Mouse (Mus musculus): ENCODE measurements around the gene G0s2.

Gene G0s2

DNA sequence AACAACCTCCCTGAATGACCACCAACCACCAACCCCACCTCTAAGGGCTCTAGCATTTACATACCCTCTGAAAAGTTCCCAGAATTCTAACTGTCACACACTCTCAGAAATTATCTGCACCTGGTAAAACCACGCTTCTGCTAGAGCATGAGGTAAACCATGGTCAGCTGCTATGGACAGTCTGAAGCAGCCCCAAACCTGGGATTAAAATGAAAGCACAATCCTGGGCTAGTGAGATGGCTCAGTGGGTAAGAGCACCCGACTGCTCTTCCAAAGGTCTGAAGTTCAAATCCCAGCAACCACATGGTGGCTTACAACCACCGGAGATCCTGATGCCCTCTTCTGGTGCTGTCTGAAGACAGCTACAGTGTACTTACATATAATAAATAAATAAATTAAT is 19.1 kb downstream of the G0s2 start:
- in situ Hi-C loops (cut with MboI, MseI): loop anchor here (5.0 kb wide), 1 partner anchor 73 kb away; no protein-coding TSS in a partner anchor

DNA sequence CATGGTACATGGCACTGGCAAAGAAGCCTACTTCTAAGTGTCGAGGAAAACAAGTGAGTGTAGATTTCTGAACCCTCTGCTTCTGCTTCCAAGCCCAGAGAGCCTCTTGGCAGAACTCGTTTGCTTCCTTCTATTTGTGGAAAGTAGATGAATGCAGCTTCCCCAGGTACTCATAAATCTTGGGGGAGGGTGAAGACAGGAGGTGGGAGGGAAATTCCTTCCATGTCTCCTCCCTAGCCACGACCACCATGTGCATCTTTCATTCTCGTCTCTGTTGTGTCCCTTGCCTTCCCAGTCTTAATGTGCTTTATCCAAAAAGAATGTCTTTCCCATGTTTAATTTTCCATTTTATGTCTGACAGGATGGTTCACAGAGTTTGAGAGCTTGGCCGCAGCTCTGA is 20.4 kb downstream of the G0s2 start:
- in situ Hi-C loops (cut with MboI, MseI): loop anchor here (5.0 kb wide), 1 partner anchor 75 kb away; no protein-coding TSS in a partner anchor

DNA sequence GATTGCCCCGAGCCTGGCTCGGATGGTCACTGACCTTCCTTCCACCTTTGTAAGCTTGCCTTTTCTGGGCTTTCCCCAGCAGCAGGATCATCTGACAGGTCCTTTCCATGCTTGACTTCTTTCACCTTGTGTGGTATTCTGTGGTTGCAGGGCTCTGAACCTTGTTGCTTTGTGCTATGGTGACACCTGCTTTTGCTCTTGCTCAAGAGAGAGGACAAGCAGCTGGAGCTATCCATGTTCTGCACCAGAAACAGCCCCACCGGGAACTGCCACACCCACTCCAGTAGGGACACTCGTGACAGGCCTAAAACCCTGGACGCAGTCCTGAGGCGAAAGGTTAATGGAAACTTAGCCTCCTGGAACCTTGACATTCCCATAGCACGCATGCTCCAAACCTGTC is 21.6 kb downstream of the G0s2 start:
- in situ Hi-C loops (cut with MboI, MseI): loop anchor here (5.0 kb wide), 1 partner anchor 76 kb away; no protein-coding TSS in a partner anchor

DNA sequence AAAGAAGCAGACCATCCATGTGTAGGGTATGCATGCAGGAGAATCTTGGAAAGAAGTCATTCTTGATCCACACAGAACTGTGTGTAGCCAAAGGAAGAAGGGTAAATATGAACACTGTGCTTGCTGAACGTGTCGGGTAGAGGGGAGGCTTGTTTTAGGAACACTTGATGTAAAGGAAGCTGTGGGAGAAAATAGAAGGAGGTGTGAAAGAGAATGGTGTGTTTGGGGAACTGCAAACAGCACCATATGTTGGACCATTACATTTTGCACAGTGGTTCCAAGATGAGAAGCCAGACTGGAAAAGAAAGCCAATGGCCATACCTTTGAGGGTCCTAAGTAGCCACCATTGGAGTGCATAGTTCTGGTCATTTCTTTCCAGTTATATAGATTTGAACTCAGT is 23.0 kb downstream of the G0s2 start:
- in situ Hi-C loops (cut with MboI, MseI): loop anchor here (5.0 kb wide), 1 partner anchor 77 kb away; no protein-coding TSS in a partner anchor

DNA sequence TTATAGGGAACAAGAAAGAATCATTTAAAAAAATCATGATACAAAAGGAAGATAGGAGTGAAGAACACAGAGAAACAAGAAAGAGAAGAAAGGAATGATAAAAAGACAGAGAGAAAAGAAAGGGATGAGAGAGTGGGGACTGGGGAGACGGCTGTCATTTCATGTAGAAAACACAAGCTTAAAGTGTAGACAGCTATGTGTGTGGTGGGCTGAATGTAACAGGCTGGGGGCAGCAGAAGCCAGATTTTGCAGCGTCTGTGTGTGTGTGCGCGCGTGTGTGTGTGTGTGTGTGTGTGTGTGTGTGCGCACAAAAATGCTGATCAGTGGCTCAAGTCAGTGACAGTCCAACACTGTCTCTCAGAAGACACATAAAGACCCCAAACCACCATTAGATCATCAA is 28.8 kb downstream of the G0s2 start:
- in situ Hi-C loops (cut with MboI, MseI): no loop called here

DNA sequence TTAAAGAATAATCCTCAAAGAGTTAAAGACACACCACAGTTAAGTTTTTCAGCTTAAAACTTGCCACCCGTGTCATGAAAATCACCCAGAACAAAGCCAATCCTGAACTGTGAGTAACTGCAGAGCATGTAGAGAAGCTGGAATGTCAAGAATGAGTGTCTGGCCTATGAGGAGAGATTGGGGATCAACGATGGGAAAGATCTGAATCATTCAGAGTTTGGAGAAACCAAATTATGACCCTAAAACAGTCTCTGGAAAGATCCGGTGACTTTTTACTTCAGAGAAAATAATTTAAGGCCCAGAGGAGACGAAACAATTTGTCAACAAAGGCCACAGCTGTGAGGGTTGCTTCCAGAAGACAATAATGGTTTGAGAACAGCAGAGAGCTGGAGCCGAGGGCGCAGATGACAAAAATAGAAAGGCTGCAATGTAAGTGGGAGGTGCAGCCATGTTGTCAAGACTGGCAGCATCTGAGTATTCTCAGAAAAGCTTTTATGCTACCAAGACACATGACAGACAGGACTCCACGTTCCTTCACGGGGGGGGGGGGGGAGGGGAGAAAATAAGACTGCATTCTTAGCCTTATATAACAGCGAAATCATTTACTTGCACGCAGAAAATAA is 29.3 kb downstream of the G0s2 start:
- in situ Hi-C loops (cut with MboI, MseI): no loop called here

DNA sequence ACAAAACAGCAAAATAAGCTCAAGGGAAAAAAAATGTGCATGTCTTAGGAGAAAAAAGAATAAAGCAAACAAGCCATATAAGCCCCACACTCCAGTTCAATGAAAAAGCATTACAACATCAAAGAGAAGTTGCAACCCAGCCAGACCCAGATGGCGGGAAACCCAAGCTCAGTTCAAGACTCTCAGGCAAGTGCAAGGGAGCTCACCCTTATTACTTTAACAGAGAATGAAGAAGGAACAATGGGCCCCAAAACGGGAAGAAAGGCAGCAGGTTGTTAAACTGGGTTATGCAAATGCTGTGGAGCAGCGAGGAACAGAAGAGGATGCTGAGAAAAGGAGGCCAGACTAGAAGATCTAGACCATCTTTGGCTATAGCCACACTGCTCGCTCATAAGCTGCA is 30.2 kb downstream of the G0s2 start:
- in situ Hi-C loops (cut with MboI, MseI): no loop called here

DNA sequence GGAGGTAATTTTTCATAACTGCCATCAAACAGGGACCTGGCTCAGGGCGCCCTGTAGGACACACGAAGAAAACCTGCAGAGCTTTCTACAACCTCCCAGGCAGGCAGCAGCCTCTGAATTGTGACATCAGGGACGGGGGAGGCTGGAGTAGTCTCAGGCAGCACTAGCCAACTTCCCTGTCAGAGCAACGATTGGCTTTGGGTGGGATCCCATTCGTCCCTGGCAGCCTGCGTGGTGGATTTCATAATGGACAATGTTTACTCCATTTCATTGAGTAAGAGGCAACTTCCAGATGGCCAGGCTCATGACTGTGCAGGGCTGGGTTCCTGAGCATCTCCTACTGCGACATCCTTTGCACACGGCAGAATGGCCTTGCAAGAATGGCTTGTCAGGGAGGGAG is 30.8 kb downstream of the G0s2 start:
- in situ Hi-C loops (cut with MboI, MseI): no loop called here

DNA sequence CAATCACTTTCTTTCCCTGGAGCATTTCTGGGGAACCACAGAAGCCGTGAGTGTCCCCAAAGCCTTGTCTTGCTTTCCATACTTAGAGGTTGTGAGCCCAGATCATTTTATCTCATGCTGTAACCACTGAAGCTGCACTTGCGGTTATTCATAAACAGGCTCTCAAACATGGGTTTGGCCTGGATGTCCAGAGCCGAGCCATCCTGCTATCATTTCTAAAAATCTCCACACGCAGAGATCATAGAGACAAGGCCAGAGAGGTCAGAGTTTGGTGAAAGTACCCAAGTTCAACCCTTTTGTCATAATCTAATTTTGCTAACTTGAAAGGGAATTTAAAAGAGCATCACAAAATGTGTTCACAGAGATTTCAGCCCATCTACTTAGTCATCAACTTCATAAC is 31.6 kb downstream of the G0s2 start:
- in situ Hi-C loops (cut with MboI, MseI): no loop called here

DNA sequence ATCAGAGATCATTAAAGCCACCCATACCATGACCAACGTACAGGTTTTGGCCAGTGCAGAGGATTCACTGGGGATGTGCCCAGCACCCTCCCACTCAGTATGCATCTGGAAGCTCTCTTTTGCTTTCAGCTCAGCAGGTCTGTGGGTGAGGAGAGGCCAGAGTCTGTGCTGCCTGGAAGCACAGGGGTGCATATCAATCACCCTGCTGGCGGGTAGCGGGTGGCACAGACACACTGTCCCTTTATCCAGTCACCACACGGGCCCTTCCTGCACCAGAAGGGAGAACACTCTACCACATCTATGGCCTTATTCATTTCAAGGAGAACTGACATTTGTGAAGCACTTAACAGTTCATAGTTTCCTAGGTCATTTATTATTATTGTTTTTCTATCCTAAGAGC is 34.6 kb downstream of the G0s2 start:
- in situ Hi-C loops (cut with MboI, MseI): no loop called here

DNA sequence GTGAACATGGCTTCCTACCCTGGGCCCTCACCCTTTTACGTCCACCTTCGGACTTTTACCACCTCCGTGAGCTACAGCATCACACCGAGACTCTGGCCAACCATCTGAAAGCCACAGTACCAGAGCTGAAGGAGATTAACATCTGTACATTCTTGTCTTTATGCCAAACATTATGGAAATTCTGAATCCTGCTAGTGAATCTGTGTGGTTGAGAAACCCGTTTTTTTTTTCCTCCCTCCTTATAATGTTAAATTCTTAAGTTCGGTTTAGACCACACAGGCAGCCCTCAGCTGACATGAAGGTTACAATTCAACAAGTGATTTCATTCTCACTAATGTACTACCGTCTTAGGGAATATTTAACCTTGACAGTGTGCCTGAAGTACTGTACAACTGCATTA is 38.1 kb downstream of the G0s2 start:
- in situ Hi-C loops (cut with MboI, MseI): no loop called here

DNA sequence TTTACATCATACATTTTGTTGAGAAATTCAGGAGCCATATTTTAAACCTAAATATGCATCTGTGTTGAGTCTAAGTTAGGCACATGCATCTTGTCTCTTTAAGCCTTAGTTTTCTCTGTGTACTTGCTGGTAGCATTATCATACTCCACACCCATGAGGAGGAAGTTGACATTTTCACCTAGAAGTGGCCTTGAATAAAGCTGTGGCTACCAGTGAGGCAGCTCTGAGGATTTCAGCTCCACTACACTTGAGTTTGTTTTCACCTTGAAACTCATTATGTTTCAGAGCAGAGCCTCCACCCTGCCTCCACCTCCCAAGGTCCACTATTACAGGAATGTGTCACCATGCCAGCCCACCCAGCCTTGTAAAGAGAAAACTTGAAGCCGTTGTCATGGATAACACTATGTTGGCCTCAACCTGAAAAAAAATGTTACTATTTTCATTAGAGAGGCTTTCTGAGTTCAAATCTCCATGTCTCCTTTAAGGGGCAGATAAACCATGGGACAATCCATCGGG is 38.8 kb downstream of the G0s2 start:
- in situ Hi-C loops (cut with MboI, MseI): no loop called here

DNA sequence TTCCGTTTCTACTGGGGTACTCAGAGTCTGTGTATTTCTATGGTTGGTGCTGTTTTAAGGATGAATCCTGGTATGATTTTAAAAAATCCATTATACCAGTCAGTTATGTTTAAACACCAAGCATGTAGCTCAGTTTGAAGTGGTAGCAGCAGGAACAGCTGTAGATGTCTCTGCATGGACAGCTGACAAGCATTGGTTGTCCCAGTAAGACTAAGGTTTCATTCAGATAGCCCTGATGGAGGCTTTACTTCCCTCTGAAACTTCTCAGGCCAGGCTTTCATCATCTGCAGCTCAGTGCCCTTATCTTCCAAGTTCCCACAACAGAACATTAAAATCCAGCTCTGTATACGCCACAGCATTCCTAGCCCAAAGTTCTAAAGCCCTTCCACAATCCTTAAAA is 40.3 kb downstream of the G0s2 start:
- in situ Hi-C loops (cut with MboI, MseI): no loop called here

DNA sequence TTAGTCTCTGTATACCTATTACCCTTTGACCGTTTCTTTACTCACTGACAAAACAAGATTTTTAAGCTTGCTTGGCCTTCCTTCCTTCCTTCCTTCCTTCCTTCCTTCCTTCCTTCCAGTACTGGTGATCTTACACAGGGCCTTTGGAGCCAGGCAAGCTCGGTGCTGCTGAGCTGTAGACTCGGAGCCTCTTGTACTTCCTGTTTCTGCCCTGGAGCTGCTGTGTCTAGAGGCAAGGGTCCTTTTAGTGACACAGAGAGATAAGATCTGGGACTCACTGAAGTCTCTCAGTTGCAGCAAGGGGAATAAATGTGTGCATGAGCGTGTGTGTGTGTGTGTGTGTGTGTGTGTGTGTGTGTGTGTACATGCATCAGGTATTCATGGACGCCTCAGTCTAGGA is 42.1 kb downstream of the G0s2 start:
- in situ Hi-C loops (cut with MboI, MseI): no loop called here

DNA sequence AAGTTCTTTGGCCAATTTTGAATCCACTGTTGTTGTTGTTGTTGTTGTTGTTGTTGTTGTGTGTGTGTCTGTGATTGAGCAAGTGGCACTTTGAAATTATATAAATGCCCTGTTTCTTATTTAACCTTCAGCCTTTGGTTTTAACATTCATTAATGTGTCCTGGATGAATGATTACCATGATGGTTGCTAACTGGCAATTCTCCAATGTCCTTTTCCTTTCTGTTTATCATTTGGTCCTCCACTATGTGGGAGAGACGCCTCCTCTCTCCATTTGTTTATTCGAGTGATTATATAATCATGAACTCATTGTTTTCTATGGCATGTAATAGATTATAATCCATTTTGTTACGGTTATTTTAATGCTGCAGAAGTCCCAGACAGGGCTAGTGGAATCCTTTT is 42.5 kb downstream of the G0s2 start:
- in situ Hi-C loops (cut with MboI, MseI): no loop called here

DNA sequence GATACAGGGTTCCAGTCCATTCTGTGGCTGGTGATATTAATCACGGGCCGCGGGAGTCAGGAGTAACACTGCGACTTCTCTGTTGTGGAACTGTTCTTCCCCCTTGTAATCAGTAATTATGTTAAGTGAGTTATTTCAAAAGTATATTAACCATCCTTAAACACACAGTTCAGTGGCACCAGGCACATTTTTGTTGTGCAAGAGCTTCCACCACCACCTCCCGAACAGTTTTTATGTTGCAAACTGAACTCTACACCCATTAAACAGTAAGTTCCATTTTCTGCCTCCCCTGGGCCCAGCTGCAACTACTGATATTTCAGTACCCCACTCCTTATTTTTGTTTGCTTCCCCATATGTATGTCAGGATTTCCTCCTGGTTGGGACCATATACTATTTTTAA is 43.4 kb downstream of the G0s2 start:
- in situ Hi-C loops (cut with MboI, MseI): loop anchor here (5.0 kb wide), 1 partner anchor 88 kb away; no protein-coding TSS in a partner anchor

DNA sequence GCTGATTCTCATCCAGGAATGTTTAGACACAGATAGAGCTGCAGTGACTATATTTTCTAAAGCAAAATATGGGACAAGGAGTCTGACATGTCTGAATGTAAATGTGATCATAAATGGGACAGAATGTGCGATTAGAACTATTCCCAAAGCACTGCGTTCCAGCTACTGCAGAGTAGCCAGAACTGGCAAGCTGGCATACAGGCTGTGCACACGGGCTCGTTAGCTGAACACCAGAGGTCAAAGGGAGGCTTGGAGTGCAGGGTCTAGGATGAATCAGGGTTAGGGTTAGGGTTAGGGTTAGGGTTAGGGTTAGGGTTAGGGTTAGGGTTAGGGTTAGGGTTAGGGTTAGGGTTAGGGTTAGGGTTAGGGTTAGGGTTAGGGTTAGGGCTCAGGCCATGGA is 45.5 kb downstream of the G0s2 start:
- in situ Hi-C loops (cut with MboI, MseI): loop anchor here (5.0 kb wide), 1 partner anchor 90 kb away; no protein-coding TSS in a partner anchor

DNA sequence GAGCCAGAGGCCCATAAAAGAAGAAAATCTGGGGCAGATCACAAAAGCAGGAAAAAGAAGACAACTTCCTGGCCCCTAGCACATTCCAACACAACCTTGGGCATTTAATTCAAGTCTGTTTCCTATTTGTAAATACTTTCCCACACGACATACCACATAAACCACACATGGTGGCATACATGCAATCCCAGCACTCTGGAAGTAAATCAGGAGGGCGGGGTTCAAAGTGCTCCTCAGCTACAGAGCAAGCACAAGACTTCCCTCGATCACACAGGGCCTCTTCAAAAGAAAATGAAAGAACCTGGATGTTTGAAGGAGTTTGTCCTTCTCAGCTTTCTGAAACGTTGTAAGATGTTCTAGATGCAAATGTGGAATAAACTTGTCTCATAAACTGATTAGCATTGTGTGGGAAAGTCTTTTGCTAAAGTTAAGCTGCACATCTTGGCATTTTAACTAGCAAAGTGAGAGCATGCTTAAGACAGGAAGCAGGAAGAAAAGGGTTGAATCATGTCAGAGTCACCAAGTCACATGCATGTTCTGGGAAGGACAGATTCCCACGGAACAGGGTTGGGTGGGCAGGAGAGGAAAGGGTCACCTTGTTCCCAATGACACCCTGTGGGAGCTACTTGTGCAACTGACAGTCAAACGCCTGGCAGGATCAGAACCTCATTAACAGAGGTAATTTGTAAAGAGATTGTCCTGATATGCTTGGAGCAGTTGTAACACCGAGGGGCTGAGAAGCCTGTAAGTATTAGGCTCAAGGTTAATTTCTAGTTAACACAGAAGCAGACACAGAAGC is 46.1 kb downstream of the G0s2 start:
- in situ Hi-C loops (cut with MboI, MseI): loop anchor here (5.0 kb wide), 1 partner anchor 90 kb away; no protein-coding TSS in a partner anchor

DNA sequence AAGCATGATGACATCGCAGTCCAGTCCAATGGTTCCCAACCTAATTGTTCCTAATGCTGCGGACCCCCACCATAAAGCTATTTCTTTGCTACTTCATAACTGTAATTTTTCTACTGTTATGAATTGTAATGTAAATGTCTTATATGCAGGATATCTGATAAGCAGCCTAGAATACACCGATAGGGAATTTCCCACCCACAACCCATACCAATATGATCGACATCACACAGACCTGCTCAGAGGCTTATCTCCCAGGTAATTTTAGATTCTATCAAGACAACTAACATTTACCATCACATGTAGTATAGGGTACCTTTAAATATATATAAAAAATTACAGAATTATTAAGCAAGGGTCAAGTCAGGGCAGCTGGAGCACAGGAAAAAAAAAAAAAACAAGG is 46.9 kb downstream of the G0s2 start:
- in situ Hi-C loops (cut with MboI, MseI): loop anchor here (5.0 kb wide), 1 partner anchor 91 kb away; no protein-coding TSS in a partner anchor

DNA sequence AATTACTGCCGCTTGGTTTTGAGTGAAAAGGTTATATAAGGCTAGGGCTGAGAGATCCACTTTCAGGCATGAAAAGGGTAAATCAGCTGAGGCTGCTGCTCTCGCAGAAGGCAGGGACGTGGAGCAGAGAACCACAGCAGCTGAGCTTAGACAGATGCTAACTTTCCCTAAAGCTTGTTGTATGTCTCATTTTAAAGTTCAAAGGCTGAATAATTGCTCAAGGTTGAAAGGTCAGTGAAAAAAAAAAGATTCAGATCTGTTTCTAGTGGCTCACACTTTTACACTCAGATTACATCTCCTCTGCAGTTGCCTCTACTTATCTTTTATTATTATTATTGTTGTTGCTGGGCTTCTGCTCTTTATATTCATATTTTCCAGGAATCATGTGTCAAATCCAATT is 47.5 kb downstream of the G0s2 start:
- in situ Hi-C loops (cut with MboI, MseI): loop anchor here (5.0 kb wide), 1 partner anchor 92 kb away; no protein-coding TSS in a partner anchor
